Mouse (Mus musculus) brain, embryonic 14.5 days (tissue): Measurements from ENCODE around the gene Mapkapk2.

Experiments
- CTCF ChIP-seq: fragments of 200-500 bp; IDR thresholded peaks from 2 replicates; pipeline ENCODE4 v1.5.1; 2012; ENCODE audit warnings: inconsistent platforms, mild to moderate bottlenecking, moderate library complexity, borderline replicate concordance; ENCODE audit not compliant: insufficient read depth, insufficient read length; ENCODE audit errors: extremely low read depth
- POLR2A ChIP-seq: fragments of 200-500 bp; IDR thresholded peaks from 2 replicates; pipeline ENCODE4 v1.6.1; 2012; ENCODE audit warnings: mild to moderate bottlenecking, inconsistent platforms, borderline replicate concordance; ENCODE audit not compliant: poor library complexity, insufficient read depth, insufficient read length, severe bottlenecking; ENCODE audit errors: extremely low read depth

DNA sequence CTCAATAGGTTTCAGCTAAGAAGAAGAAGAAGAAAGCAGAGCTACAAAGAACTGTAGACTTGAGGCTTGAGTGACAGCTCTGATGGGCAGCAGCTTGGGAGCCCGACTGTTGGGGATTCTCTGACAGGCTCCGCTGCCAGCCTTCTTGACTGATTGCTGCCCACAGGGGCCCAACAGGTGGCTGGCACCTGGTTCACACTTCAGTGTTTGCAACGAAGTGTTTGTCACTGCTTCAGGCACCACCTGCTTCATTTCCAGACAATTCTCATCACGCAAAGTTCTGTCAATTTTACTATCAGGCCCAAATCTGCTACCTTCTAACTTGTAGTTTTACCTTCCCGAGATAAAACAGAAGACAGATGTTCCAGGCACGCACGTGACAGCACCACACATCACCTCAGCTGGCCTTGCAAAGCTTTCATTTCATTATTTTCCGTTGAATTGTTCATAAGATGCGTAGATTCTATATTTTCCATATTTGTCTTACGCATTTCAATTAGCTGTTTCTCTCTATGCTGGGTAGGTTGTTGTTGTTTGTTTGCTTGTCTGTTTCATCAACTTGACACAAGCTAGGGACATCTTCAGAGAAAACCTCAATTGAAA is 59.1 kb downstream of the Mapkapk2 start:
- TF ChIP-seq POLR2A (no peak), CTCF (no peak)
